Mouse (Mus musculus) limb, embryonic 14.5 days (tissue): ENCODE data around the gene Rnf24. TPM values are rescaled to one million over a fixed set of nuclear protein-coding genes. Genes with fewer than 3 reads are reported as not detected.

ENCODE experiments used
- ATAC-seq: fragments of 200-750 bp; cut with Nextera tagmentation; 2 replicates; pipeline ENCODE4 v1.8.0; 2017; ENCODE audit warnings: low read depth, moderate number of reproducible peaks, moderate TSS enrichment; ENCODE audit not compliant: low FRiP score
- DNase-seq: peaks from one replicate; pipeline ENCODE4 v3.0.0-alpha.2; 2015; ENCODE audit warnings: low spot score
- H3K27ac ChIP-seq: fragments of 300-500 bp; sonication (generic); replicated peaks from 2 replicates; pipeline ENCODE4 v1.5.1; 2014; ENCODE audit warnings: low read depth, mild to moderate bottlenecking, low read length, moderate library complexity, mixed read lengths
- H3K27me3 ChIP-seq: fragments of 300-500 bp; sonication (generic); 2 replicates; pipeline ENCODE4 v1.6.1; 2014; ENCODE audit warnings: low read length, mixed read lengths; ENCODE audit not compliant: control insufficient read depth, insufficient read depth
- H3K36me3 ChIP-seq: fragments of 300-500 bp; sonication (generic); 2 replicates; pipeline ENCODE4 v1.6.1; 2014; ENCODE audit warnings: mild to moderate bottlenecking, low read length, moderate library complexity, mixed read lengths; ENCODE audit not compliant: control insufficient read depth, insufficient read depth
- H3K4me1 ChIP-seq: fragments of 300-500 bp; sonication (generic); 2 replicates; pipeline ENCODE4 v1.6.1; 2014; ENCODE audit warnings: antibody characterized with exemption, low read length, mixed read lengths; ENCODE audit not compliant: control insufficient read depth, insufficient read depth
- H3K4me2 ChIP-seq: fragments of 300-500 bp; sonication (generic); replicated peaks from 2 replicates; pipeline ENCODE4 v1.6.1; 2014; ENCODE audit warnings: low read depth, mild to moderate bottlenecking, low read length, moderate library complexity; ENCODE audit not compliant: severe bottlenecking
- H3K4me3 ChIP-seq: fragments of 300-500 bp; sonication (generic); replicated peaks from 2 replicates; pipeline ENCODE4 v1.5.1; 2014; ENCODE audit warnings: low read length
- H3K9ac ChIP-seq: fragments of 300-500 bp; sonication (generic); 2 replicates; pipeline ENCODE4 v1.6.1; 2014; ENCODE audit warnings: mild to moderate bottlenecking, low read depth, low read length, moderate library complexity; ENCODE audit not compliant: severe bottlenecking
- H3K9me3 ChIP-seq: fragments of 300-500 bp; sonication (generic); 2 replicates; pipeline ENCODE4 v1.6.1; 2016; ENCODE audit warnings: low read length; ENCODE audit not compliant: control insufficient read depth
- POLR2A ChIP-seq: fragments of 200-500 bp; IDR thresholded peaks from 2 replicates; pipeline ENCODE4 v1.8.0; 2012; ENCODE audit warnings: inconsistent platforms, mild to moderate bottlenecking, moderate library complexity, borderline replicate concordance; ENCODE audit not compliant: insufficient read depth, insufficient read length; ENCODE audit errors: extremely low read depth
- WGBS: fragments of 180-500 bp; shearing (Covaris S2); extraction: QIAGEN DNeasy Blood & Tissue Kit; methylation state at CpG from one replicate; pipeline ENCODE4 v1.1.7; 2014; 5-methylcytosine and 5-hydroxymethylcytosine counted together
- polyA plus RNA-seq, 2 experiments: library from polyadenylated mRNA; depleted of rRNA in 1 of 2; stranded (reverse) in 1 of 2; unstranded in 1 of 2; fragments of >200 nt; fragmentation: Nextera tagmentation in 1 of 2; extraction: Ambion mirVana in 1 of 2; gene quantifications; 2 replicates each; pipeline versions ENCODE4 v1.2.1 to v1.2.3; 2012 to 2014

The Rnf24 gene
- polyA plus RNA-seq, 2 experiments = 7.7 to 14.6 TPM

DNA sequence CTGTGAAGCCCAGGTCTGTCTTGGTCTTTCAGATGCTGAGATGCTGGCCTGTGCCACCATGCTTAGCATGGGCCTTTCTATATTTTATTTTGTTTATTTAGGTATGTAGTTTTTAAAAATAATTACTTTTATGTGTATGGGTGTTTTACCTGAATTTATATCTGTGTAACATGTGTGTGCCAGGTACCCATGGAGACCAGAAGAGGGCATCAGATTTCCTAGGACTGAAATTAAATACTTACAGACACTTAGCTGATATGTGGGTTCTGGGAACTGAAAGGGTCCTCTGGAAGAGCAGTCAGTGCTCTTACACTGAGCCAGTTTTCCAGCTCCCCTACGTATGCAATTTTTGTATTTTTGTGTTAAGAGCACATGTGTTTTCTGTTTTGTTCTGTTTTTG, 66.4 kb downstream of the Rnf24 start:
- Histone ChIP-seq H3K9me3 (no peaks in the 10 kb centered on the region), H3K27me3 (no peaks in the 10 kb centered on the region), H3K9ac (no peak overlapping the region), H3K36me3 (peaks cover 62% of the 10 kb centered on the region), H3K4me3 (no peak overlapping the region), H3K4me2 (no peak overlapping the region), H3K27ac (no peak overlapping the region), H3K4me1 (no peaks in the 10 kb centered on the region)
- WGBS = 55% methylated on average over 1 of the region's 1 CpGs
- no peak for TF ChIP-seq POLR2A
- DNase-seq (no peak), ATAC-seq (no peak)

DNA sequence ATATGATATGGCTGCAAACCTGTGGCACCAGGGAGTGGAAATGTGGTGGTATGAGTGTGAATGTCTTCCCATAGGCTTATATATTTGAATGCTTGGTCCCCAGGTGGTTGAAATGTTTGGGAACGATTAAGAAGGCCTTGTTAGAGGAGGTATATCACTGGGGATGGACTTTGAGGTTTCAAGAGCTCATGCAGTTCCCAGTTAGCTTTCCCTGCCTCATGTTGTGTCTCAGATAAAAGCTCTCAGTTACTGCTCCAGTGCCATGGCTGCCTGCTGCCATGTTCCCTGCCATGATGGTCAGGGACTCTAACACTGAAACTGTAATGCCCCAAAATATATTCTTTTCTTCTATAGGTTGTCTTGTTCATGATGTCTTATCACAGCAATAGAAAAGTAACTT, 71.1 kb downstream of the Rnf24 start:
- 88% methylated on average over 1 of the region's 1 CpGs for WGBS
- no peaks in the 10 kb centered on the region for H3K4me1 ChIP-seq
- no peak overlapping the region for H3K4me2 ChIP-seq
- DNase-seq (no peak), ATAC-seq (no peak)
- H3K27ac ChIP-seq = no peak overlapping the region
- no peak for TF ChIP-seq POLR2A
- no peak overlapping the region for H3K9ac ChIP-seq
- H3K27me3 ChIP-seq = no peaks in the 10 kb centered on the region
- H3K36me3 ChIP-seq = peaks cover 74% of the 10 kb centered on the region
- H3K9me3 ChIP-seq = no peaks in the 10 kb centered on the region
- H3K4me3 ChIP-seq = no peak overlapping the region

DNA sequence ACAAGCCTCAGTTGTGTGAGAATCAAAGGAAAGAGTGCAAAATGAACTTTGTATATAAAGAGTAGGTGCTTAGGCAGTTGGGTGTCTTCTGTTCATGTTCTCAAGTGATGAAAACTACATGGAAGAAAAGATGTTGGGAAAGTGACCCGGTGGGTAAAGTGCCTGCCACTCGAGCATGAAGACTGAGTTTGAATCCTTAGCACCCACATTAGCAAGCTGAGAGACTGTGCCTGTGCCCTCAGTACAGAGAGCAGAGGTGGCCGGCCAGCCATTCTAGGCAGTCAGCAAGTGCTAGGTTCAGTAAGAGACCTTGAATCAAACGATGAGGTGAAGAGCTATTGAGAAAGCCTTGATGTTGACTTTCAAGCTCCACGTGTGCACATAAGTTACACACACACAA, 76.0 kb downstream of the Rnf24 start:
- no peak overlapping the region for H3K9ac ChIP-seq
- no peak overlapping the region for H3K4me2 ChIP-seq
- no peaks in the 10 kb centered on the region for H3K9me3 ChIP-seq
- ATAC-seq (no peak), DNase-seq (no peak)
- no peak overlapping the region for H3K4me3 ChIP-seq
- H3K27ac ChIP-seq = no peak overlapping the region
- no peaks in the 10 kb centered on the region for H3K27me3 ChIP-seq
- no peak for TF ChIP-seq POLR2A
- H3K36me3 ChIP-seq = peaks cover 75% of the 10 kb centered on the region
- WGBS = 95% methylated on average over 5 of the region's 5 CpGs
- 0 out of 2 replicates have a peak, but pooled peaks cover 3% of the 10 kb centered on the region for H3K4me1 ChIP-seq

DNA sequence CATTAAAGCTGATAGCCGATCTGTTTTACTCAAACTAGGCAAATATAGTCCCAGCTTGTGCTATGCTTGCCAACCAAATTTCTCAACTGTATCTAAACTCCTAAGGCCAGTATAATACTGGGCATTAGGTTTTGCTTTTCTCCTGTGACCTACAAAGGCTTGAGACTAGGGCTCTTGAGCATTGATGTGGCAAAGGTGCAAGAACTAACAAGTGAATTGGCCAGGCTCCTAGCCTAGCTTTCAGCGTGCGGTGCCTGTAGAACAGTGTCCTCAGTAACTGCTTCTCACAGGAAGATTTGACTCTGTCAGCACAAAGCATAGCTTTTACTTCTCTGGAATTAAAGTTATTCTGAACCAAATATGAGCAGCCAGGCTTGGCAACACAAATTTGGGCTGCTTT, 77.2 kb downstream of the Rnf24 start:
- Histone ChIP-seq H3K4me3 (no peak overlapping the region), H3K9me3 (no peaks in the 10 kb centered on the region), H3K4me1 (0 out of 2 replicates have a peak, but pooled peaks cover 3% of the 10 kb centered on the region), H3K27ac (no peak overlapping the region), H3K27me3 (no peaks in the 10 kb centered on the region), H3K36me3 (peaks cover 63% of the 10 kb centered on the region), H3K4me2 (no peak overlapping the region), H3K9ac (no peak overlapping the region)
- DNase-seq (no peak), ATAC-seq (no peak)
- no peak for TF ChIP-seq POLR2A
- WGBS = 96% methylated on average over 3 of the region's 3 CpGs

DNA sequence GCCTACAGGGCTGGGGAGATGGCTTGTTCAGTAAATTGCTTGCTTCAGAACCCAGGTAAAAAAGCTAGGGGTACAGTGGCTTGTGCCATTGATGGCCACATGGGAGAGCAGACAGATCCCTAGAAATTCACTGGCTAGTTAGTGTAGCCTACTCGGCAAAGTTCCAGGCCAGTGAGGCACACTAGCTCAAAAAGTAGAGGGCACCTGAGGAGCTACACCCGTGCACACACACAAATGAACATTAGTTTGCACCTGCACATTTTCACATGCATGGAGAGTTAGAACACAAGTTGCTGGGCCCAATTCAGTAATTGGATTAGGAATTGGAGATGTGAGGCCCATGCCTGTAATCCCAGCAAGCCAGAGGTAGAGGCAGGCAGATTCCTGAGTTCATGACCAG, 87.6 kb downstream of the Rnf24 start:
- Histone ChIP-seq H3K9ac (no peak overlapping the region), H3K36me3 (no peaks in the 10 kb centered on the region; the same call in 1 of the 2 replicates), H3K4me2 (no peak overlapping the region), H3K27ac (no peak overlapping the region), H3K4me1 (peaks cover 19% of the 10 kb centered on the region), H3K9me3 (no peaks in the 10 kb centered on the region), H3K4me3 (no peak overlapping the region), H3K27me3 (no peaks in the 10 kb centered on the region)
- ATAC-seq = no peak
- DNase-seq = no peak
- TF ChIP-seq POLR2A = no peak
- WGBS = 78% methylated on average over 2 of the region's 2 CpGs

DNA sequence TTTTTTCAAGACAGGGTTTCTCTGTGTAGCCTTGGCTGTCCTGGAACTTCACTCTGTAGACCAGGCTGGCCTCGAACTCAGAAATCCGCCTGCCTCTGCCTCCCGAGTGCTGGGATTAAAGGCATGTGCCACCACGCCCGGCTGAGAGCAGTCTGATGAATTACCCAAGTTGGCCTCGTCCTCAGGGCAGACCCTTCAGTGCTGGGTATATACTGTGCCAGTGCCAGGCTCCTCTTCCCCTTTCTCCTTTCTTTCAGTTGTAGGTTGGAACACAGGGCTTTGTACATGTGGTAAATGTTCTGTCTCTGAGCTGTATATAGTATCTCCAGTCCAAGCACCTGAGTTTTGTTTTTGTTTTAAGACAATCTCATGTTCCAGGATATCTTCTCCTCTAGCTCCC, 88.7 kb downstream of the Rnf24 start:
- ATAC-seq = no peak
- H3K27ac ChIP-seq = no peak overlapping the region
- no peak overlapping the region for H3K9ac ChIP-seq
- 70% methylated on average over 6 of the region's 6 CpGs for WGBS
- peak overlapping the region; percentile 72 for H3K4me2 ChIP-seq
- TF ChIP-seq POLR2A = no peak
- no peaks in the 10 kb centered on the region for H3K27me3 ChIP-seq
- no peak for DNase-seq
- no peaks in the 10 kb centered on the region; the same call in 1 of the 2 replicates for H3K36me3 ChIP-seq
- peaks cover 19% of the 10 kb centered on the region for H3K4me1 ChIP-seq
- H3K9me3 ChIP-seq = no peaks in the 10 kb centered on the region
- H3K4me3 ChIP-seq = peak overlapping the region; percentile 67; the same call in 1 of the 2 replicates
